Mouse (Mus musculus) intestine, embryonic 15.5 days (tissue): ENCODE measurements around the gene Wnt9a. TPM values are rescaled to one million over a fixed set of nuclear protein-coding genes. Genes with fewer than 3 reads are reported as not detected.
A peak's percentile ranks its signal among the peaks of the same experiment; 100 is the strongest.
"Not testable (repeated sequence)": the region's sequence is repeated elsewhere in the genome, so short reads cannot be mapped to it uniquely, and the experiment has no call there.

Source experiments
- ATAC-seq: fragments of 200-750 bp; cut with Nextera tagmentation; 2 replicates; pipeline ENCODE4 v1.8.0; 2017; ENCODE audit warnings: moderate TSS enrichment, moderate library complexity
- H3K27ac ChIP-seq: fragments of 300-500 bp; sonication (generic); 2 replicates; pipeline ENCODE4 v1.5.1; 2015; ENCODE audit warnings: mild to moderate bottlenecking, inconsistent platforms
- H3K27me3 ChIP-seq: fragments of 300-500 bp; sonication (generic); replicated peaks from 2 replicates; pipeline ENCODE4 v1.6.1; 2015; ENCODE audit warnings: inconsistent platforms
- H3K36me3 ChIP-seq: fragments of 300-500 bp; sonication (generic); 2 replicates; pipeline ENCODE4 v1.6.1; 2015; ENCODE audit warnings: inconsistent platforms
- H3K4me1 ChIP-seq: fragments of 300-500 bp; sonication (generic); replicated peaks from 2 replicates; pipeline ENCODE4 v1.6.1; 2015; ENCODE audit warnings: inconsistent platforms
- H3K4me2 ChIP-seq: fragments of 300-500 bp; sonication (generic); replicated peaks from 2 replicates; pipeline ENCODE4 v1.6.1; 2015; ENCODE audit warnings: mild to moderate bottlenecking, inconsistent platforms
- H3K4me3 ChIP-seq: fragments of 300-500 bp; sonication (generic); replicated peaks from 2 replicates; pipeline ENCODE4 v1.5.1; 2015; ENCODE audit warnings: inconsistent platforms
- H3K9ac ChIP-seq: fragments of 300-500 bp; sonication (generic); 2 replicates; pipeline ENCODE4 v1.6.1; 2015; ENCODE audit warnings: inconsistent platforms
- H3K9me3 ChIP-seq: fragments of 300-500 bp; sonication (generic); 2 replicates; pipeline ENCODE4 v1.6.1; 2016; ENCODE audit warnings: inconsistent platforms
- WGBS: fragments of 180-500 bp; shearing (Covaris S2); methylation state at CpG from one replicate; pipeline ENCODE4 v1.1.7; 2015; 5-methylcytosine and 5-hydroxymethylcytosine counted together
- polyA plus RNA-seq: library from polyadenylated mRNA; unstranded; fragments of >200 nt; fragmentation: Nextera tagmentation; extraction: Ambion mirVana; gene quantifications from 2 replicates; pipeline ENCODE4 v1.2.1, GENCODE M21; 2015

The Wnt9a gene
- polyA plus RNA-seq, 1 experiment from 2014 or later, result 4.2 TPM

GRCm38 (mm10) chr11:59350326-59350725 is 43.6 kb downstream of the Wnt9a start:
- H3K9me3 ChIP-seq, result no peaks in the 10 kb centered on the region
- no peak overlapping the region for H3K4me2 ChIP-seq
- H3K4me3 ChIP-seq, result no peak overlapping the region
- no peak for ATAC-seq
- no peaks in the 10 kb centered on the region for H3K27me3 ChIP-seq
- H3K9ac ChIP-seq, result no peak overlapping the region
- no peaks in the 10 kb centered on the region for H3K36me3 ChIP-seq
- WGBS, result 72% methylated on average over 2 of the region's 2 CpGs
- no peak overlapping the region for H3K27ac ChIP-seq
- peaks cover 10% of the 10 kb centered on the region; the same call in 1 of the 2 replicates for H3K4me1 ChIP-seq

DNA sequence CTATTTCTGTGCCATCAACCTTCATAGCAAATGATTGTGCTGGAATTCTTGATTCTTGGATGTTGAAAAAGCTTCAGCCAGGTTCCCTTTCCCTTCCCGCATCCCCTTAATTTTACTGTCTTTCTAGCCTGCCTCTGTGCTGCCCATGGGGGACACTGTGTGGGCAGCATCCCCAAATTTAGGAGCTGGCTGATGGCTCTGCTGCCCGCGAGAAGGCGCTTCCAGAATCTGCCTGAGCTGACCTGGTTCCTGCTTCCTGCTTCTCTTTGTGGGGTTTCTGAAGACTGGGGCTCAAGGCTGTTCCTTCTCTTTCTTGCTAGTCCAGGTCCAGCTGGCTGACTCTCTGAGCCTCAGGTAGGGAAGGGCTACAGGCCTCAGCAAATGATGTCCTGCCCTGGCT is 48.1 kb downstream of the Wnt9a start:
- 88% methylated on average over 4 of the region's 4 CpGs for WGBS
- no peaks in the 10 kb centered on the region for H3K27me3 ChIP-seq
- H3K4me3 ChIP-seq, result no peak overlapping the region
- peaks cover 9% of the 10 kb centered on the region for H3K4me1 ChIP-seq
- H3K27ac ChIP-seq, result no peak overlapping the region
- no peak overlapping the region for H3K9ac ChIP-seq
- ATAC-seq, result no peak
- no peaks in the 10 kb centered on the region for H3K36me3 ChIP-seq
- H3K9me3 ChIP-seq, result no peaks in the 10 kb centered on the region
- no peak overlapping the region for H3K4me2 ChIP-seq

DNA sequence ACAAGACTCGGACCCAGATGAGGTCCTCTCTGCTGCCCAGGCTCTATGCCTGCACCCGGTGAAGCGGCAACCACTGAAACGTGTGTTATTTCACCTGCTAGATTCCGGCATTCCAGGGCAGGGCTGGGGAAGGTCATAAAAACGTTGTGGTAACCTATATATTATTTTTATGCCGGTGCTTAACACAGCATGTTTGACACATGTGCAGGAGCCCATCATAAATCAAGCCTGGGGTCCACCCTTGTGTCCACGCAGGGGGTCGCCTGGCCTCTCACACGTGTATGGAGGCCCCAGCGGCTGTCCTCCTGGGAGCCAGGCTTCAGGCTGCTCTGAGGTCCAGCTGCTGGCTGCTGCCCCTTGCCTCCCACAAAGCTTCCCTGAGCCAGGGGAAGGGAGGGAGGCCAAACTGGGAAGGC is 50.2 kb downstream of the Wnt9a start:
- H3K27ac ChIP-seq, result no peak overlapping the region
- H3K36me3 ChIP-seq, result no peaks in the 10 kb centered on the region
- peaks cover 3% of the 10 kb centered on the region; the same call in 1 of the 2 replicates for H3K4me1 ChIP-seq
- H3K4me2 ChIP-seq, result no peak overlapping the region
- no peaks in the 10 kb centered on the region for H3K9me3 ChIP-seq
- 31% methylated on average over 11 of the region's 11 CpGs for WGBS
- no peak overlapping the region for H3K9ac ChIP-seq
- H3K4me3 ChIP-seq, result no peak overlapping the region
- ATAC-seq, result no peak
- H3K27me3 ChIP-seq, result no peaks in the 10 kb centered on the region

DNA sequence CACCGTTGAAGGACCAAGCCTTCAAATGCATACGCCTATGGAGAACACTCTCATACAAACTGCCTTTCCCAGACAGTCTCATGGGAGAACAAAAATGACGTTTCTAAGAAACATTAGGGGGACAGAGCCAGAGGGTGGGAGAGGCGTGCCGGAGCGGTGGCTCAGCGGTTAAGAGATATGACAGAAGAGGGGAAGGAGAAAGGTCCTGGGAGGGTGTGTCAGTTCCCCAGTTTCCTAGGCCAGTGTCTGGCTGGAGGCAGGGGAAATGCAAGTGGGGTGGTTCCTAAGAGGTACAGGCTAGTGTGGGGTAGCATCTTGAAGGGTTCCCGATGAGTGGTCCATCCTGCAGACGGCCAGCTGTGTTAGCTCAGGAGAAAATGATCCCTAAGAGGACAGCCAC is 54.6 kb downstream of the Wnt9a start:
- Histone ChIP-seq H3K4me2 (no peak overlapping the region), H3K27me3 (no peaks in the 10 kb centered on the region), H3K9ac (no peak overlapping the region), H3K4me3 (no peak overlapping the region), H3K36me3 (no peaks in the 10 kb centered on the region), H3K9me3 (no peaks in the 10 kb centered on the region), H3K4me1 (peaks cover 13% of the 10 kb centered on the region), H3K27ac (no peak overlapping the region)
- 86% methylated on average over 9 of the region's 9 CpGs for WGBS
- no peak for ATAC-seq

GRCm38 (mm10) chr11:59364007-59364406 is 57.3 kb downstream of the Wnt9a start:
- Histone ChIP-seq H3K4me2 (no peak overlapping the region), H3K4me3 (no peak overlapping the region), H3K9ac (no peak overlapping the region), H3K4me1 (peaks cover 10% of the 10 kb centered on the region), H3K27ac (peak overlapping the region; percentile 74), H3K27me3 (no peaks in the 10 kb centered on the region), H3K36me3 (no peaks in the 10 kb centered on the region), H3K9me3 (no peaks in the 10 kb centered on the region)
- ATAC-seq, result no peak; the same call in 1 of the 2 replicates
- WGBS, result 50% methylated on average over 9 of the region's 9 CpGs

DNA sequence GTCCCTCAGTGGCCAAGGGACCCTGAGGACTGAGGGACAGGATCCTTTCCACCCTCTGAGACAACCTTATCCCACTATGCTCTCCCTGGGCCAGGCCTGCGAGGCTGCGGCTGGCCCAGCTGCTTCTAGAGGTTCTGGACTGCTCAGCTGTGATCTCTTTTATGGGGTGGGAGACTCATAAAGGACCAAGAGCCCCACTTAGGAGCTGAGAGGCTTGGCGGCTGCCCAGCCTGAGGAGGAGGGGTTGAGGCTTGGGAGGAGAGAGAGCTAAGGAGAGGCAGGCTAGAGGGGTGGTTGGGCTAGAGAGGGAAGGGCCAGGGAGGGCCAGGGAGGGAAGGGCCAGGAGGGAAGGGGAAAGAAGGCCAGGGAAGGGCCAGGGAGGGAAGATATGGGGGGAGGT is 57.7 kb downstream of the Wnt9a start:
- H3K4me3 ChIP-seq, result no peak overlapping the region
- H3K36me3 ChIP-seq, result no peaks in the 10 kb centered on the region
- H3K9me3 ChIP-seq, result no peaks in the 10 kb centered on the region
- ATAC-seq, result peak; percentile 74
- H3K4me2 ChIP-seq, result no peak overlapping the region
- H3K27me3 ChIP-seq, result no peaks in the 10 kb centered on the region
- peak overlapping the region; percentile 74 for H3K27ac ChIP-seq
- H3K9ac ChIP-seq, result no peak overlapping the region
- peaks cover 10% of the 10 kb centered on the region for H3K4me1 ChIP-seq
- 30% methylated on average over 3 of the region's 3 CpGs for WGBS

DNA sequence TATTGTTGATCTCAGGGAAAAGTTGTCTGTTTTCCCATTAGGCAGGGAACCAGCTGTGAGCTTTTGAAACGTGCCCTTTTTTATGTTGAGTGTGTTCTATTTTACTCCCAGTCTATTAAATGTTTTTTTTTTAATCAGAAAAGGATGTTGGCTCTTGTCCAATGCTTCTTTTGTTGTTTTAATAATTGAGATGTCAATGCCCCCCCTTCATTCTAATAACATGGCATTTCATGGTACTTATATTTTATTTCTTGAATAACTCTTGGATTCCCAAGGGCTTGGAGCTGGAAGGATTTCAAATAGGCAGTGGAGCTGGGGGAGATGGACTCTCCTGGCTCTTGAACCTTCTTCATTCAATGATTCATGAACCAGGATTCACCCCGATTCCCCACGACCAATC is 59.3 kb downstream of the Wnt9a start:
- no peaks in the 10 kb centered on the region for H3K36me3 ChIP-seq
- no peaks in the 10 kb centered on the region for H3K9me3 ChIP-seq
- no peak overlapping the region for H3K9ac ChIP-seq
- no peak overlapping the region for H3K4me2 ChIP-seq
- 70% methylated on average over 3 of the region's 3 CpGs for WGBS
- H3K27ac ChIP-seq, result no peak overlapping the region
- no peak for ATAC-seq
- no peak overlapping the region for H3K4me3 ChIP-seq
- H3K27me3 ChIP-seq, result no peaks in the 10 kb centered on the region
- peaks cover 10% of the 10 kb centered on the region for H3K4me1 ChIP-seq

DNA sequence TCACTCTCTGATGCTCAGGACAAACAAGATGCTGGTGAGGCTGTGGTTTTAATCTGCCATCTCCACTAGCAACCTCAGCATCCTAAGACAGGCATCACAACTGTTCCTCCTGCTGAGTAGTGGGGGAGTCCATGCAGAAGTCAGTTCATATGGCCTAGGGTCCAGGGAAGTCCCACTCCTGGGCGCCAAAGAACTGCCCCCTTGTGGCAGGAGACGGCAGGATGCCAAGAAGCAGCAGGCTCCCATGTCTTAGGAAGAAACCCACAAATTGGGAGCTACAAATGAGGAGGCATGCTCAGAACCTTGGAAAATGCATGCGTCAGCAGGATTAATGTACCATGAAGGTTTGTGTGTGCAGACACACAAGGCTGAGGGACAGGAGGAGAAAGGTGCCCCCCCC is 59.9 kb downstream of the Wnt9a start:
- no peaks in the 10 kb centered on the region for H3K27me3 ChIP-seq
- H3K9ac ChIP-seq, result no peak overlapping the region
- no peak overlapping the region for H3K4me3 ChIP-seq
- H3K9me3 ChIP-seq, result no peaks in the 10 kb centered on the region
- peaks cover 10% of the 10 kb centered on the region for H3K4me1 ChIP-seq
- H3K27ac ChIP-seq, result no peak overlapping the region
- H3K36me3 ChIP-seq, result no peaks in the 10 kb centered on the region
- WGBS, result 37% methylated on average over 3 of the region's 3 CpGs
- ATAC-seq, result no peak
- no peak overlapping the region for H3K4me2 ChIP-seq

- H3K27ac ChIP-seq, H3K4me3 ChIP-seq, H3K36me3 ChIP-seq, H3K4me2 ChIP-seq, H3K9me3 ChIP-seq, H3K9ac ChIP-seq, H3K27me3 ChIP-seq, ATAC-seq: not testable (repeated sequence)
- peaks cover 10% of the 10 kb centered on the region for H3K4me1 ChIP-seq
- WGBS, result 79% methylated on average over 4 of the region's 4 CpGs
Observed at GRCm38 (mm10) chr11:59367955-59368354, 61.2 kb downstream of the Wnt9a start.

DNA sequence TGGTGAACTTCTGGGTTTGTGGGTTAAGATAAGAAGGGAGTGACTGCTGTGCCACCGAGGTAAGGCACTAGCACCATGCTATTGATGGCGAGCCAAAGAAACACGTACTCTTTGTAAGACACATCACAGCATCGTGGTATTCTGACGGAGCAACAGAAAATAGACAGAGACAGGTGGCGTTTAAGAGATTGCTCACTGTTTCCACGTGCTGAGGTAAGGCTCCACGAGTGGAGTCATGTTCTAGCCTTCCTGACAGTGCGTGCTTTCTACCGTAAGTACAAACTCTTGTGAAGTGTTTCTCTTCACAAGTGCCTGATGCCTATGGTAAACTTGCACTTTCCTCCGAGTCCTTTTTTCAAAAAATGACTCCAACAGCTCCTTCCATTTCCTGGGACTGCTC is 63.1 kb downstream of the Wnt9a start:
- ATAC-seq, result no peak
- no peak overlapping the region for H3K27ac ChIP-seq
- H3K4me1 ChIP-seq, result peaks cover 5% of the 10 kb centered on the region
- H3K36me3 ChIP-seq, result no peaks in the 10 kb centered on the region
- no peaks in the 10 kb centered on the region for H3K27me3 ChIP-seq
- H3K4me3 ChIP-seq, result no peak overlapping the region
- no peak overlapping the region for H3K4me2 ChIP-seq
- 74% methylated on average over 11 of the region's 11 CpGs for WGBS
- no peaks in the 10 kb centered on the region for H3K9me3 ChIP-seq
- H3K9ac ChIP-seq, result no peak overlapping the region

DNA sequence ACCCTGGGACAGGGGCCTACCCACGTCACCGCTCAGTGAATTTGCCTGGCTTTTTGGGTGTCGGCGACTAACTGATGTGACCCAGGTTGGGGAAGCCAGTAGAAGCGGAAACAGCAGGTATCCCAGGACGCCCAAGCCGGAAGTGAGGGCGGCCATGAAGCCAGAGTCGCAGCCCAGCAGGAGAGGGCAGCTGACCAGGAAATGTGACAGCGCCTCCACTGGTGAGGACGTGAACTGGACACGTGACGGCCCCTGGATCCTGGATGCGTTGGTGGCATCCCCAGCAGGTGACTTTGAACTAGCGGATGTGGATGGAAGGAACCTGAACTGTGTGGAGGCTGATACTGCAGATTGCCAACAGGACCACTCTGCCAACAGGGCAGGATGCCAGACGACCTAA is 68.7 kb downstream of the Wnt9a start, which contains the start of gene Prss38:
TSS of gene Prss38 (minus strand) at position 183 of the 400 bp plus-strand sequence.
- Histone ChIP-seq H3K27me3 (no peaks in the 10 kb centered on the region), H3K4me2 (no peak within 1 kb of the TSS), H3K4me3 (no peak within 1 kb of the TSS), H3K9me3 (no peaks in the 10 kb centered on the region), H3K36me3 (no peaks in the 10 kb centered on the region), H3K9ac (no peak within 1 kb of the TSS), H3K27ac (no peak within 1 kb of the TSS), H3K4me1 (no peaks in the 10 kb centered on the region)
- ATAC-seq, result no peak
- 76% methylated on average over 16 of the region's 16 CpGs for WGBS

- Histone ChIP-seq H3K4me2 (no peak overlapping the region), H3K36me3 (no peaks in the 10 kb centered on the region), H3K27ac (no peak overlapping the region), H3K4me3 (no peak overlapping the region), H3K4me1 (no peaks in the 10 kb centered on the region), H3K27me3 (no peaks in the 10 kb centered on the region), H3K9me3 (no peaks in the 10 kb centered on the region), H3K9ac (no peak overlapping the region)
- no peak for ATAC-seq
- 93% methylated on average over 3 of the region's 3 CpGs for WGBS
Observed at GRCm38 (mm10) chr11:59377999-59378398, 71.3 kb downstream of the Wnt9a start.

- H3K27me3 ChIP-seq, result no peaks in the 10 kb centered on the region
- no peak overlapping the region for H3K9ac ChIP-seq
- H3K4me1 ChIP-seq, result peaks cover 5% of the 10 kb centered on the region
- ATAC-seq, result no peak
- H3K27ac ChIP-seq, result no peak overlapping the region
- H3K9me3 ChIP-seq, result no peaks in the 10 kb centered on the region
- no peak overlapping the region for H3K4me2 ChIP-seq
- H3K36me3 ChIP-seq, result no peaks in the 10 kb centered on the region
- H3K4me3 ChIP-seq, result no peak overlapping the region
Observed at GRCm38 (mm10) chr11:59379547-59379946, 72.8 kb downstream of the Wnt9a start.
